Mouse (Mus musculus): Measurements from ENCODE around the gene 2010315B03Rik.

DNA sequence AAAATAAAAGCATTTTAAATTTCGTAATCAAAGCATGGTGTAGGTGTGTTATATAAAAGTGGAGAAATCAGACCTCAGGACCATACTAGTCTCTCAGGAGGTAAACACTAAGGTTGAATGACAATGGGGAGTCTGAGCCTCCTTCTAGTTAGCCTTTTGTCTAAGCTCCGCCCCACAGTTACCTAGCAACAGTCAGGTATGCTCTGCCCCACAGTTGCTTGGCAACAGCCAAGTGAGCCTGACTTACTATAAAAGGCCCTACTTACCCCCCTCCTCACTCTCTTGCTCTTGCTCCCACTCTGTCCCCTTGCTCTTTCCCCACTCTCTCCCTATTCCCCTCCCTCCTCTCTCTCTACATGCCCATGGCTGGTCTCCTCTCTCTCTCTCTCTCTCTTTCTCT is 44.6 kb downstream of the 2010315B03Rik start:
- TF ChIP-seq CTCF (IDR thresholded peaks at IDR 0.05; ENCODE audit: low read depth, low read length) (no peak), POLR2AphosphoS5 (IDR thresholded peaks at IDR 0.05; ENCODE audit: insufficient replicate concordance, low read depth, low read length) (no peak), TAL1 (conservative IDR thresholded peaks at IDR 0.05; ENCODE audit: low read depth, low read length) (no peak), GATA1 (IDR thresholded peaks at IDR 0.05; ENCODE audit: borderline replicate concordance, low read length) (no peak)
